Mouse (Mus musculus): ENCODE results near the gene Prl2c3. TPM values are rescaled to one million over a fixed set of nuclear protein-coding genes. Genes with fewer than 3 reads are reported as not detected.

The Prl2c3 gene
- polyA plus RNA-seq (2012; ENCODE audit: low replicate concordance): not detected in 2 replicates

GRCm38 (mm10) chr13:12799979-12800378 lies at the start of gene Prl2c3:
Gene Prl2c3, minus strand, starts transcription at chr13:12800079.

Other genes starting within 250 kb of the Prl2c3 start
- gene Ero1lb, start 234.2 kb downstream of the Prl2c3 start, polyA plus RNA-seq (2012; ENCODE audit: low replicate concordance): 25.8 and 38.6 TPM in 2 replicates
- gene Prl2c2, start 205.3 kb upstream of the Prl2c3 start, polyA plus RNA-seq (2012; ENCODE audit: low replicate concordance): not detected in 2 replicates

Measured in hematopoietic multipotent progenitor cell, adult 10-12 weeks (in vitro differentiated cells).